Mouse (Mus musculus): Measurements from ENCODE around the gene Stk38.

- TF ChIP-seq CTCF (IDR thresholded peaks at IDR 0.05; ENCODE audit: low read depth, low read length) (no peak), POLR2A (IDR thresholded peaks at IDR 0.05; ENCODE audit: extremely low read depth, insufficient read depth, low read length) (no peak)
Observed at GRCm38 (mm10) chr17:29000465-29000864, 7.3 kb downstream of the Stk38 start.

All from liver, adult 2 months (tissue).